Mouse (Mus musculus) frontal cortex, postnatal 14 days (tissue): ENCODE measurements around the gene Mzf1.

Source experiments
- DNase-seq, 2 experiments: peaks; one replicate each; pipeline ENCODE4 v3.0.0; 2022; ENCODE audit warnings: low spot score in 2 of 2

Gene Mzf1

DNA sequence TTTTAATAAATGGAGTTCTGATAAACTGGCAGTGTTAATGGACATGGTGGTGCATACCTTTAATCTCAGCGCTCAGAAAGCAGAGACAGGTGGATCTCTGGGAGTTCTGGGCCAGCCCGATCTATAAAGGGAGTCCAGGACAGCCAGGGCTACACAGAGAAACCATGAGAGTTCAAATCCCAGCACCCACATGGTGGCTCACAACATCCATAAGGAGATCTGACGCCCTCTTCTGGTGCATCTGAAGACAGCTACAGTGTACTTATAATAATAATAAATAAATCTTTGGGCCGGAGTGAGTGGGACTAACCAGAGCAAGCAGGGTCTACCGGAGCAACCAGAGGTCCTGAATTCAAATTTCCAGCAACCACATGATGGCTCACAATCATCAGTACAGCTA lies 51.2 kb downstream of the Mzf1 start:
- DNase-seq: no peak

GRCm38 (mm10) chr7:13001584-13001983 lies 53.0 kb downstream of the Mzf1 start:
- DNase-seq: no peak

DNA sequence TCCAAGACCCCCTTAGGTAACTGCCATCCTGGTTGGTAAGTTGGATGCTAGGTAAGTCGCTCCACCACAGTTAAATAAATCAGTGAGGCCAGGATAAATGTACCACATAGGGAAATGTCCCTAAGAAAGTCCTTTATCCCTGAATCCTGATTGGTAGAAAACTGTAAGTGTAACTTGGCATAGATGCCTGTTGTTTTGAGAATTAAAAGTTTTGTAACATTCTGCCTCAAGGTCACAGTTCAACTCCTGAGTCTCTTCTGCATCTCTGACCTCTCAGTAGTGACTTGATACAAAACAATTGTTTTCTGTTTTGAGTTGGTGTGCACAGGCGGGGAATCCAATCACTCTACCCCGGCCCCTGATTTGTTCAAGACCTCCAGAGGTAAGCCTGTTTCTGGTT lies 55.7 kb downstream of the Mzf1 start, which contains the start of gene Trim28:
Gene Trim28 (plus strand): TSS at position 264 of the 400 bp plus-strand sequence.
- no peak for DNase-seq

- DNase-seq: no peak
These were observed 56.5 kb downstream of the Mzf1 start, which contains the start of gene Slc27a5 for GRCm38 (mm10) chr7:12998053-12998452. Gene Slc27a5, minus strand, starts transcription at chr7:12998192.

- DNase-seq: no peak
These were observed 57.3 kb downstream of the Mzf1 start for GRCm38 (mm10) chr7:12997230-12997629.

GRCm38 (mm10) chr7:12995862-12996261 lies 58.7 kb downstream of the Mzf1 start:
- no peak for DNase-seq

DNA sequence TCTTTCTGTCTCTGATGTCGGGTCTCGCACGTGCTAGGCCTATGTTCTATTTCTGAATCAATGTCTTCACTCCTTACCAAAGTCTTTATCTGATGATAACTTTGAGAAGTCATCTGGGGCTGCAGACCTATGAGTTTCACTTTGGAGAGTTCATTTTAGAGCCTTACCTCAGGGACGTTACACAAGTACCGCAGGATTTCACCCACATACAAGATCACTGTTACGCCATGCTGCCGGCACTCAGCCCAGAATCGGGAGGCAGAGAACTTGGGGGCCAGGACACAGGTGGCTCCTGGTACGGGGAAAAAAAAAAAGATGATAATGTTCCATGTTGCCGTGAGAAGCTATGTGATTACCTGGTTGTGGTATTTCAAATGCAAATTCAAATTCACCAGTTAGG lies 61.4 kb downstream of the Mzf1 start:
- no peak for DNase-seq
